In genomic region chr10:93649600-93649999, GRCm38 (mm10) we compare ENCODE assay signal across 25 mouse cellular contexts. TPM values are rescaled to one million over a fixed set of nuclear protein-coding genes. Genes with fewer than 3 reads are reported as not detected.
A peak's percentile ranks its signal among the peaks of the same experiment; 100 is the strongest.
DNase-seq lines count a peak whose midpoint lies in the region; ATAC-seq and TF ChIP-seq lines count a peak whose summit lies in the region.
"Had no signal": no experiment of that assay in that cellular context is flagged by ENCODE, and none has a peak within 500 bp of the region (broad histone marks: within the 10 kb centered on the region; RNA-seq: fewer than 3 reads in every experiment).

No protein-coding gene starts in this region.

- H3K4me1 ChIP-seq in forebrain, embryonic 12.5 days, result peaks cover under 1% of the 10 kb centered on the region; the same call in 1 of the 2 replicates
- no peaks in the 10 kb centered on the region for H3K4me1 ChIP-seq in forebrain, postnatal 0 days (ENCODE audit: insufficient read depth)
- H3K4me1 ChIP-seq: forebrain, embryonic 10.5 days had no signal

- no peak overlapping the region for H3K4me3 ChIP-seq in forebrain, embryonic 12.5 days (replicated peaks)
- no peak overlapping the region for H3K4me3 ChIP-seq in forebrain, postnatal 0 days (ENCODE audit: low read depth, low read length)
- H3K4me3 ChIP-seq: forebrain, embryonic 10.5 days; heart, embryonic 13.5 days had no signal

- no peak for TF ChIP-seq POLR2A in brain, embryonic 14.5 days (IDR thresholded peaks at IDR 0.05; ENCODE audit: borderline replicate concordance, extremely low read depth, insufficient read depth, insufficient read length, poor library complexity, severe bottlenecking)

- peak; percentile 41; the same call in 1 of the 2 replicates for ATAC-seq in forebrain, embryonic 12.5 days (ENCODE audit: low FRiP score)
- no peak for ATAC-seq in forebrain, postnatal 0 days
- ATAC-seq in CD4-positive, CD25-positive, alpha-beta regulatory T cell, adult 4 months, result no peak
- ATAC-seq: activated CD4-positive, CD25-positive, alpha-beta regulatory T cell, adult 4 months; forebrain, embryonic 14.5 days; hindbrain, postnatal 0 days; inflammation-experienced regulatory T-cells, adult 6 months; intestine, embryonic 16.5 days had no signal

- no peak overlapping the region for H3K4me2 ChIP-seq in forebrain, embryonic 12.5 days
- H3K4me2 ChIP-seq in forebrain, postnatal 0 days (ENCODE audit: low read depth), result no peak overlapping the region
- H3K4me2 ChIP-seq: heart, embryonic 13.5 days; hindbrain, embryonic 14.5 days had no signal

- peaks cover 59% of the 10 kb centered on the region for H3K36me3 ChIP-seq in forebrain, embryonic 12.5 days (replicated peaks)
- no peaks in the 10 kb centered on the region for H3K36me3 ChIP-seq in forebrain, postnatal 0 days (ENCODE audit: insufficient read depth)

- TF ChIP-seq CTCF in forebrain, postnatal 0 days (IDR thresholded peaks at IDR 0.05; ENCODE audit: low read depth), result no peak
- no peak for TF ChIP-seq CTCF in brain, embryonic 14.5 days (IDR thresholded peaks at IDR 0.05; ENCODE audit: borderline replicate concordance, extremely low read depth, insufficient read depth, insufficient read length)

- H3K27me3 ChIP-seq in forebrain, embryonic 12.5 days, result no peaks in the 10 kb centered on the region
- H3K27me3 ChIP-seq in forebrain, postnatal 0 days (ENCODE audit: insufficient read depth, low read length), result no peaks in the 10 kb centered on the region; the same call in 1 of the 2 replicates

- WGBS in forebrain, embryonic 12.5 days, result 85% methylated on average over 5 of the region's 5 CpGs
- 78% methylated on average over 5 of the region's 5 CpGs for whole genome bisulfite sequencing in forebrain, postnatal 0 days

- H3K9me3 ChIP-seq in forebrain, embryonic 12.5 days, result no peaks in the 10 kb centered on the region
- no peaks in the 10 kb centered on the region for H3K9me3 ChIP-seq in forebrain, postnatal 0 days (ENCODE audit: low read length)
- H3K9me3 ChIP-seq: forebrain, embryonic 10.5 days; heart, embryonic 13.5 days had no signal

- H3K27ac ChIP-seq in forebrain, embryonic 12.5 days, result no peak overlapping the region
- no peak overlapping the region for H3K27ac ChIP-seq in forebrain, postnatal 0 days (ENCODE audit: low read depth, low read length)
- H3K27ac ChIP-seq: forebrain, embryonic 10.5 days; hindbrain, embryonic 14.5 days; hindbrain, postnatal 0 days had no signal

- peak; percentile 33 to 43 for DNase-seq in cerebellum, adult 18-20 months
- DNase-seq in cerebellum, adult 9-10 months, result no peak
- DNase-seq in forebrain, postnatal 0 days, result no peak
- peak; percentile 44 for DNase-seq in brain, adult 2 months (ENCODE audit: low read depth, low spot score)
- DNase-seq in brain, embryonic 14.5 days (ENCODE audit: low read depth), result peak; percentile 44
- no peak for DNase-seq in ovary, postnatal 10 days (ENCODE audit: low spot score)
- DNase-seq: adrenal gland, adult 8-10 months; adrenal gland, postnatal 25 days; gastrocnemius, postnatal 10 days; gastrocnemius, postnatal 36 days; heart, postnatal 14 days; heart, postnatal 4 days; kidney, adult 18-20 months; kidney, adult 9 months had no signal

- no peak overlapping the region for H3K9ac ChIP-seq in forebrain, embryonic 12.5 days
- H3K9ac ChIP-seq in forebrain, postnatal 0 days, result no peak overlapping the region
- H3K9ac ChIP-seq: heart, embryonic 13.5 days; hindbrain, embryonic 14.5 days had no signal

RNA-seq across cellular contexts. Expression of gene Ntn4, which starts 9.1 kb away (rescaled TPM):
- 3.5 and 3.7 TPM in 2 replicates for polyA plus RNA-seq in forebrain, embryonic 12.5 days (2016; fragmentation: Nextera tagmentation; extraction: Ambion mirVana)
- total RNA-seq in forebrain, postnatal 0 days (2014; rRNA removed), result 4.3 and 6.1 TPM in 2 replicates
- 0.40 and 1.2 TPM in 2 replicates for polyA plus RNA-seq in forebrain, postnatal 0 days (2015; fragmentation: Nextera tagmentation; extraction: Ambion mirVana)
- 5.9 and 8.3 TPM in 2 replicates for polyA plus RNA-seq in brain, embryonic 14.5 days (2012; rRNA removed)
- under 1 TPM; 0.12 to 0.27 TPM for polyA plus RNA-seq in CD4-positive, CD25-positive, alpha-beta regulatory T cell, adult 4 months (2017; shearing (Covaris generic))
- total RNA-seq: granulocyte monocyte progenitor cell, adult 5-6 weeks had no signal

Comparison
In these comparisons a context has a peak if more than half of its experiments do, and no peak if none do; other contexts are left out.
1. DNase-seq: peak in cerebellum, adult 18-20 months (2 of 2), brain, adult 2 months (single experiment) and brain, embryonic 14.5 days (single experiment); none in cerebellum, adult 9-10 months (single experiment), forebrain, postnatal 0 days (single experiment) and ovary, postnatal 10 days (single experiment).